Mouse (Mus musculus) CD4-positive, CD25-positive, alpha-beta regulatory T cell, adult 9 weeks (primary cell): Measurements from ENCODE around the gene Ntrk2. TPM values are rescaled to one million over a fixed set of nuclear protein-coding genes. Genes with fewer than 3 reads are reported as not detected.

ENCODE experiments used
- polyA plus RNA-seq: library from polyadenylated mRNA; unstranded; fragments of 100-300 nt; shearing (Covaris generic); gene quantifications from one replicate; pipeline ENCODE4 v1.2.1, GENCODE M21; 2017

Ntrk2 gene
- not detected for polyA plus RNA-seq

GRCm38 (mm10) chr13:58806397-58806892 is at the start of gene Ntrk2:
Gene Ntrk2, plus strand, starts transcription at chr13:58806569.

Other genes starting within 250 kb of the Ntrk2 start
- 0.37 TPM for gene Slc28a3, start 195.7 kb upstream of the Ntrk2 start, polyA plus RNA-seq